Mouse (Mus musculus) liver, postnatal 0 days (tissue): ENCODE results near the gene Itgb5. TPM values are rescaled to one million over a fixed set of nuclear protein-coding genes. Genes with fewer than 3 reads are reported as not detected.

Source experiments
- ATAC-seq: fragments of 200-750 bp; cut with Nextera tagmentation; 2 replicates; pipeline ENCODE4 v1.8.0; 2017; ENCODE audit warnings: mild to moderate bottlenecking, moderate library complexity
- DNase-seq: peaks from one replicate; pipeline ENCODE4 v3.0.0-alpha.2; 2016
- H3K27ac ChIP-seq: fragments of 300-500 bp; sonication (generic); 2 replicates; pipeline ENCODE4 v1.5.1; 2014; ENCODE audit warnings: antibody characterized with exemption, moderate library complexity, mild to moderate bottlenecking, low read depth
- H3K27me3 ChIP-seq: fragments of 300-500 bp; sonication (generic); 2 replicates; pipeline ENCODE4 v1.6.1; 2014; ENCODE audit warnings: low read length, control low read depth, mixed read lengths; ENCODE audit not compliant: insufficient read depth
- H3K36me3 ChIP-seq: fragments of 300-500 bp; sonication (generic); replicated peaks from 2 replicates; pipeline ENCODE4 v1.6.1; 2014; ENCODE audit warnings: mild to moderate bottlenecking, control low read depth, low read length, moderate library complexity, mixed read lengths; ENCODE audit not compliant: insufficient read depth
- H3K4me1 ChIP-seq: fragments of 300-500 bp; sonication (generic); 2 replicates; pipeline ENCODE4 v1.6.1; 2014; ENCODE audit warnings: antibody characterized with exemption, mild to moderate bottlenecking, control low read depth; ENCODE audit not compliant: insufficient read depth
- H3K4me2 ChIP-seq: fragments of 300-500 bp; sonication (generic); 2 replicates; pipeline ENCODE4 v1.6.1; 2014; ENCODE audit warnings: low read depth, mild to moderate bottlenecking, low read length, moderate library complexity, mixed read lengths
- H3K4me3 ChIP-seq: fragments of 300-500 bp; sonication (generic); 2 replicates; pipeline ENCODE4 v1.5.1; 2014; ENCODE audit warnings: low read depth, low read length
- H3K9ac ChIP-seq: fragments of 300-500 bp; sonication (generic); replicated peaks from 2 replicates; pipeline ENCODE4 v1.6.1; 2014; ENCODE audit warnings: mild to moderate bottlenecking, moderate library complexity
- H3K9me3 ChIP-seq: fragments of 300-500 bp; sonication (generic); 2 replicates; pipeline ENCODE4 v1.6.1; 2016; ENCODE audit warnings: mild to moderate bottlenecking, control low read depth, low read length, mixed read lengths
- CTCF ChIP-seq: sonication (generic); IDR thresholded peaks from 2 replicates; pipeline ENCODE4 v1.5.1; 2016; ENCODE audit warnings: antibody characterized with exemption, low read depth
- EP300 ChIP-seq: IDR thresholded peaks from 2 replicates; pipeline ENCODE4 v1.6.1; 2016; ENCODE audit warnings: antibody characterized with exemption, low read depth, mild to moderate bottlenecking
- WGBS: fragments of 180-500 bp; shearing (Covaris S2); extraction: QIAGEN DNeasy Blood & Tissue Kit; methylation state at CpG from one replicate; pipeline ENCODE4 v1.1.7; 2014; ENCODE audit not compliant: insufficient replicate concordance; 5-methylcytosine and 5-hydroxymethylcytosine counted together
- polyA plus RNA-seq: library from polyadenylated mRNA; unstranded; fragments of >200 nt; fragmentation: Nextera tagmentation; extraction: Ambion mirVana; gene quantifications from 2 replicates; pipeline ENCODE4 v1.2.1, GENCODE M21; 2015

Itgb5 gene
- polyA plus RNA-seq, 1 experiment from 2014 or later: 16.1 TPM

- Histone ChIP-seq H3K9me3 (no peaks in the 10 kb centered on the region), H3K27ac (no peak overlapping the region), H3K27me3 (no peaks in the 10 kb centered on the region), H3K9ac (no peak overlapping the region), H3K4me2 (no peak overlapping the region), H3K36me3 (no peaks in the 10 kb centered on the region), H3K4me3 (no peak overlapping the region), H3K4me1 (no peaks in the 10 kb centered on the region)
- no peak for TF ChIP-seq EP300
- TF ChIP-seq CTCF: no peak
- DNase-seq (no peak), ATAC-seq (no peak)
- 61% methylated on average over 3 of the region's 3 CpGs for WGBS
Observed at GRCm38 (mm10) chr16:33995496-33995895, 166.0 kb downstream of the Itgb5 start.

DNA sequence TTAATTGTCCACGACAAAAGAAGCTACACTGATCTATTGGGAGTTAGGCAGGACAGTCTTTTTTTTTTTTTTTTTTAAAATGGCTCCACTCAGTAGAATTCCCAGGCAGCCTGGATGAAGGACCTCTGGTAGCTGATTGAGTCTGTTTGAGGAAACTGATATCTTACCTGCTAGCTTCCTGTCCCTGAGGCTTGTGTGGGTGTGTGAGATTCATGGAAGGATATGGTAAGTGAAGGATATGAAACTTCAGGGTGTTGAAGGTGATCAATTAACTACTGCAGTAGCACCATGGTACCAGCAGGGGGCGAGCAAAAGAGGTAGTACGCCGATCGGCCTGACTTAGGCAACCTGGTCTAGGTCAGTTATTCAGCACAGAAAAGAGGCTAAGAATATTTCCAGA is 166.6 kb downstream of the Itgb5 start:
- Histone ChIP-seq H3K9me3 (no peaks in the 10 kb centered on the region), H3K27ac (no peak overlapping the region), H3K9ac (no peak overlapping the region), H3K4me2 (no peak overlapping the region), H3K36me3 (no peaks in the 10 kb centered on the region), H3K27me3 (no peaks in the 10 kb centered on the region), H3K4me3 (no peak overlapping the region), H3K4me1 (no peaks in the 10 kb centered on the region)
- WGBS: 4% methylated on average over 5 of the region's 5 CpGs
- DNase-seq (peak; percentile 79), ATAC-seq (0 out of 2 replicates have a peak, but pooled peaks have one; percentile 40)
- TF ChIP-seq EP300 (no peak), CTCF (peak; percentile 95)

GRCm38 (mm10) chr16:33998011-33998410 is 168.5 kb downstream of the Itgb5 start:
- WGBS: 81% methylated on average over 6 of the region's 6 CpGs
- no peak overlapping the region for H3K4me2 ChIP-seq
- H3K36me3 ChIP-seq: no peaks in the 10 kb centered on the region
- no peak for ATAC-seq
- H3K4me3 ChIP-seq: no peak overlapping the region
- no peak overlapping the region for H3K9ac ChIP-seq
- H3K9me3 ChIP-seq: no peaks in the 10 kb centered on the region
- no peaks in the 10 kb centered on the region for H3K27me3 ChIP-seq
- DNase-seq: no peak
- H3K27ac ChIP-seq: no peak overlapping the region
- TF ChIP-seq CTCF (no peak), EP300 (no peak)
- H3K4me1 ChIP-seq: no peaks in the 10 kb centered on the region

Other genes with a start within 250 kb of the Itgb5 start
- gene Heg1, start 145.3 kb upstream of the Itgb5 start, polyA plus RNA-seq: 4.4 and 4.7 TPM in 2 replicates
- gene Muc13, start 35.6 kb upstream of the Itgb5 start, polyA plus RNA-seq: 1.2 TPM in 2 replicates
- gene Umps, start 137.4 kb downstream of the Itgb5 start, polyA plus RNA-seq: 16.7 and 18.6 TPM in 2 replicates